Mouse (Mus musculus) mouse embryonic stem cell (cell line): ENCODE results near the gene R3hdm2.

Experiments used
- in situ Hi-C, 2 experiments: fragments of 300-500 bp; cut with MboI; formaldehyde crosslinking; loops; 1 replicate in 1 of 2; 3 replicates in 1 of 2; pipeline ENCODE4 v1.14.3; 2019 to 2020; ENCODE audit warnings: low sequenced_read_pairs in 2 of 2, low pct_unique_long_range_greater_than_20kb in 1 of 2, mixed read lengths in 1 of 2; ENCODE audit not compliant: unreplicated experiment in 1 of 2

R3hdm2 gene

DNA sequence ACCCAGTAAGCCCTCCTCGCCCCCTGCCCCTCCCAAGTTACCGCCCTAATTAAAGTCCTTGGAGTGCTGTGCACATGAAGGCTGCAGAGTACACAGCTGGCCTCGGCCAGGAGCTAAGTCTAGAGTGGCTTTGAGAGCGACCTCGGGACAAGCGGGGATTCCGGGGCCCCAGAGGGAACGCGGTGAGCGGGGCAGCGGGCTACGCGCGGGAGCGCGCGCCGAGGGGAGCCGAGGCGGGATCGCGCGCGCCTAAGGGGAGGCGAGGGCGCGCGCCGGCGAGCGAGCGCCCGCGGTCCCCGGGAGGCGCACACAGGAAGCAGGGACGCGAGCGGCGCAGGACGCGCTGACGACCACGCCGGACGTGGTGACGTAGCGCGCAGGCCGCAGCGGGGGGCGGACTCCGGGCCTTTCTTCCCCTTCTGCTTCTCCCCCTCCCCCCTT, at the start of gene R3hdm2:
Gene R3hdm2, plus strand, starts transcription at position 77 of the 441 bp plus-strand sequence.
- in situ Hi-C loops: no loop called here

DNA sequence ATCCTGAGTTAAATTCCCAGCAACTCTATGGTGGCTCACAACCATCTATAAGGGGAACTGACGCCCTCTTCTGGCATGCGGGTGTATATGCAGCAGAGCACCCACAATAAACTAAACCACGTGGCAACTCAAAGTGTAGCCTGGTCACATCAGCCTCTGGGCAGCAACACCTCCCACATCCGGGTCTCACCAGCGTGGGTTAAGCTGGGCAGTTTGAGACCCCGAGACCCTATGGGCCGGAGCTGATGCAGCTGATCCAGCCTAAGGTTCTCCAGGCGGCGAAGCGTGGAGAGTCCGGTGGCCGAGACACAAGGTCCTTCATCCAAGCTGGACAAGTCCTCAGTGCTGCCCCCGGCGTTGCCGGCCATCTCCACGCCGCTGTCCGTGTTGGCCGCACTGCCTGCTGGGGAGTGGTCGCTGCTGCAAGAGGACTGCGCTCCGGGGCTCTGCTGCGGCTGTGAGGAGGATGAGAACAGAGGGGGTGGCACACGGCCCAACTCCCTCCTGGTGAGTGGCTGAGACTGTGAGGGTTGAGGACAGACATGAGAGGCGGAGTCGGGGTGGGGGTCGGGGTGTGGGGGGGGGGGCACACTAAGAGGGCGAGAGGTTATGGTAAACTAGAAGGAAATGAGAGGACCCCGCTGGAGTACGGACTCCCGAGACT, 47.8 kb upstream of the R3hdm2 start:
- in situ Hi-C loops: loop anchor here in 1 of 2 experiments (5.0 to 10.0 kb wide), 2 partner anchors 160 to 208 kb away; partner anchors contain the start of gene Os9

DNA sequence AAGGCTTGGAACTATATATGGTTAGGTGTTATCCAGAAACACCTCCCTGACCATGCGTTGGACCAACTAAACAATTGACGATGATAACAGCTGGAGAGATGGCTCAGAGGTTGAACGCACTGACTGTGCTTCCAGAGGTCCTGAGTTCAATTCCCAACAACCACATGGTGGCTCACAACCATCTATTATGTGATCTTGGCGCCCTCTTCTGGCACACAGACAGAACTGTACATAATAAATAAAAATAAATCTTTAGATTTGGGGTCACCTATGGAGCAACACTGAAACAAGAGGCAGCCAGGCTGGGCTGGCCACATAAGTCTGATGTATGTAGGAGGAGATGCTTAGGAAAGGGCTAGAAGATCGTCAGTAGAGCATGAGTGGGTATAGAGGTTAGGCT, 47.0 kb upstream of the R3hdm2 start:
- in situ Hi-C loops: loop anchor here in 1 of 2 experiments (5.0 to 10.0 kb wide), 2 partner anchors 161 to 208 kb away; partner anchors contain the start of gene Os9

DNA sequence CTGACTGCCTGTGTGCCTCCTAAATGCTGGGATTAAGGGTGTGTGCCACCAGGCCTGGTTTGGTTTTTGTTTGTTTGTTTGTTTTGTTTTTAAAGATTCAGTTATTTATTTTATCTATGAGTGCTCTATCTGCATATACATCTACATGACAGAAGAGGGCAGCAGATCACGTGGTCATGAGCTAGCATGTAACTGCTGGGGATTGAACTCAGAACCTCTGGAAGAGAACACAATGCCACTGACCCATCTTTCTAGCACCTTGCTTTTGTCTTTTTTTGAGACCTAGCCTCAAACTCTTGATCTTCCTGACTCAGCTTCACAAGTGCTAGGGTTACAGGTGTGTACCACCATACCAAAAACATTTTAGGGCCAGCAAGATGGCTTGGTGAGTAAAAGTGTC, 44.9 kb upstream of the R3hdm2 start:
- in situ Hi-C loops: loop anchor here (5.0 to 10.0 kb wide), 2 partner anchors 158 to 210 kb away; partner anchors contain the start of gene Os9 (in 1 of the 2)

DNA sequence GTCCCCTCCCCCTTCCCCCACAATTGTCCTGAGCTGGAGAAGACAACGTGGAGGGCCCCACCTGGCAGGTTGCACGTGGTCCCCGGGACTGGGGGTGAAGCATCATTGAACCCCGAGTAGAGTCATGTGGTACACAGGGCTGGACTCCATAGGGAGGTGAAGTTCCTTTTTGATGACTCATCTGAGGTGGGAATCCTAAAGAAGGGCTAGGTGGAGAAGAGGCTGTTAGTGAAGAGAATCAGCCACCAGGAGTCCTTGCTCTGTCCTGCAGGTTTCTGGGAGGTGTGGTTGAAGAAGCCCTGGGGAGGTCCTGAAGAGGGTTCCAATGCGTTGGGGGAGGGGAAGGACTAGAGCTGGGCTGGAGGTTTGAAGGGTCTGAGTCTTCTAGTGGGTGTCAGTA, 43.2 kb upstream of the R3hdm2 start:
- in situ Hi-C loops: loop anchor here (5.0 to 10.0 kb wide), 2 partner anchors 160 to 212 kb away; partner anchors contain the start of gene Os9 (in 1 of the 2)

DNA sequence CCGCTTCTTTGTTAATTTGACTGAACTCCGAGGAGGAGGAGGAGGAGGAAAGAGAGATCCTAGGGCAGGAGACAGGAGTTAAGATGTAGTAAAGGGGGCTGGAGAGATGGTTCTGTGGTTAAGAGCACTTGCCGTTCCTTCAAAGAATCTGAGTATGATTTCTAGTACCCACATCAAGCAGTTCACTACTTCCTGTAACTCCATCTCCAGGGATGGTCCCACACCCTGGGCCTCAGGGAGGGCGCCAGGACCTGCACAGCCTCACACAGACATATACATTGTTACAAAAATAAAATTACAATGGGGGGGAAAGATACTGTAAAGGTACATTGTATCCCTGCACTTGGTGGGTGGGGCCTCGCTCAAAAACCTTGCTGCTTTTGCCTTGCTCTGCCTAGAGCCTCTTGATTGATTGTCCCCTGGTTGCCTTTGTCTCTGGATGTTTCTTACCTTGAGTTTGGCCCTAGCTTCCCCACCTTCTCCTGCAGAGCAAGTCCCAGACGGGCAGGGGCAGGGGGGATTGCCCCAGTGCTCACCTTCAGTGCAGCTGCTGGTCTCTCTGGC, 42.5 kb upstream of the R3hdm2 start:
- in situ Hi-C loops: loop anchor here (5.0 to 10.0 kb wide), 2 partner anchors 160 to 213 kb away; partner anchors contain the start of gene Os9 (in 1 of the 2)

DNA sequence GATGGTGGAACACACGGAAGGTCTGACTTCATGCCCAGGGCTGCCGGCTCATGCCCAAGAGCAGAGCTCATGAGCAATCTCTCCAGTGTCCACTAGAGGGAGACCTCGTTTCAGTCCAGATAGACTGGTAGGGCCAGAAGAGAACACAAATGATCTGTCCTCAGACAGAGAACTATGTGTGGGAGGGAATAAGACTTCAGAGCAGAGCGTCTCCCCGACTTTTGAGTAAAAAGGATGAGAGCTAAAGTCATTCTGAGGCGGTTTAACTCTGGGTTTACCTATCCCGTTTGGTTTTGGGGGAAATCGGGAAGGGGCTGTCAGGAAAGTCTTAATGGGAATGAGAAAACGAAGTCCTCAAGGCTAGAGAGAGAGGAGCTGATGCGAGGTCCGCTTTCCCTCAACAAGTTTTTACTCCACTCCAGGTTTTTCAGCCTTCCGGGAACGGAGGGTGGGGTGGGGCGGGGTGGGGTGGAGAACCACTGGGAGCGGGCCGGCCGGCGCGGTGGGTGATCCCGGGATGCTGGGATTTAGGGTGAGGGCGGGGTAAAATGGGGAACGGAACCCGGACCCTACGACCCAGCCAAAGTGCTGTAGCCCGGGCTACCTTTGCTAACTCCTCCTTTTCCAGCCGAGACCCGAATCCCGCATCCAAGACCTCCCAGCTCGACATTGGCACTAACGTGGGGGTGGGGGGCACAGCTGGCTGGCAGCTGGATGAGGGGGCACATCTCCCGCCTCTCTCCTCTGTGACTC, 41.0 kb upstream of the R3hdm2 start:
- in situ Hi-C loops: loop anchor here (5.0 to 10.0 kb wide), 2 partner anchors 162 to 214 kb away; partner anchors contain the start of gene Os9 (in 1 of the 2)

DNA sequence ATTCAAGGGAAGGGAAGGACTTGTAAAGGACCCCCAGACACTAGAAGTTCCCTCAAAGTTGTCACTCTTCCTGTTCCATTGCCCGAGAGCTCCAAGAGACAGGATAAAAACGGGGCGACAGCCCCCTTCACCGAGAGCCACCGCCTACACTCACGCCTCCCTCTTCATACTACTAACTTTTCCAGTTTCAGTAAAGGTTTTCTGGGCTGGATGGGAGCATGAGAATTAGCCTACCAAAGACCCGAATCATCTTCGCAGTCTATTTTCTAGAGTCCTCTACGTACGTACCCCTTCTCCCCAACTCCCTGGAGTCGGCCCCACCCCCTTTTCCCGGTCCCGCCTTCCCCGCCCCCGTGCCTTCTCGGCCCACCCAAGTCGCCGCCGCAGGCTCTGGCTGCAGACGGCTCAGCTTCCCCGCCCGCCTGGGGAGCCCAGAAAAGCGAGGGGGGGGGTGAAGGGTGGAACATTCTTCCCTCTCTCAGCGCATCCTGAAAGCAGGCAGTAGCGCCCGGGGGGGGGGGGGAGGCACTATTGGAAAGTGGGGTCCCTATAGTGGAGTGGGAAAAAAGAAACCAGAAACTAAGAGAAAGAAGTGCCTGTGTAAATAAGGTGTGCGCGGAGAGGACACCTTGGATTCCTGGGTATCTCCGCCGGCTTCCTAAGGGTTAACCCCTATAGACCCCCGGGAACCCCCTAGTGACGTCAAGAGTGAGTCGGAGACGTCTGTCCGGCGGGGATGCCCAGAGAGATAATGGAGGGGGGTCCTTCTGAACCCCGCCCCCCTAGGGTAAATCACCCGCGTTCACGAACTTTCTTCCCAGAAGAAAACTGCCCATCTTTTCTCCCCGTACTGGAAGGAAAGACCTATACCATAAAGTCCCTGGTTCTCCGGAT, 40.2 kb upstream of the R3hdm2 start:
- in situ Hi-C loops: loop anchor here (5.0 to 10.0 kb wide), 2 partner anchors 163 to 215 kb away; partner anchors contain the start of gene Os9 (in 1 of the 2)

DNA sequence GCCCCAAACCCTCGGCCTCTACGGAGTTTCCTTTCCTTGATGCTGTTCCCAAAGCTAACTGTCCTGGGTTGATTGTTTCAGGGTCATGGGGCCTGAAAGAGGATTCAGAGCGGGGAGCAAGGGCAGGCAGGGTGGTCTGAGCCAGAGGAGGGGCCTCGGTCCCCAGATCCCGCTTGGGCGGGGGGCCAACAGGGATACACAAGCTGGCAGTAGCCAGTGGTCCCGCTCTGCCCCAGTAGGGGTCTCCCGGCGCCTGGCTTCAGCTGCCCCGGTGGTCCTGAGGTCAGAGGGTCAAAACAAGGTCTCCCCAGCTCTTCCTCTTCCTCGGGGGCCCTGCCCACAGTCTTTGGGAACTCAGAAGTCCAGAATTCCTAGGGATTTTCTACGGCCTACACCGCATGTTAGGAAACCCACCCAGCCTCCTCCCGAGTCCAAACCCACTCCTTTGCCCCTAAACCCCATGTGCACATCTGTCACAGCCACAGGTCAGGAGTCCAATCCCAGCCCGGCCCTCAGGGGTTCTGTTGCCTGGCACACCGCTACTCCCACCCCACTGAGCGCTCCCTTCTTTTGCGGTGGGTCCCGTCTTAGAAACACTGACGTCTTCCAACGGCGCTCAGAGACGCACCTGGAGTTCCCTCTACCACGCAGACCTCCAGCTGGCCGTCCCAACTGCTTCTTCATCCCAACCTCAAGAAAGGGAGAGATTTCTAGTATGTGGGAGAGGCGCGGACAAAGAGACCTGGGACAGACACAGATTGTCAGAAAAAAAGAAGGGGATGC, 39.4 kb upstream of the R3hdm2 start:
- in situ Hi-C loops: no loop called here

DNA sequence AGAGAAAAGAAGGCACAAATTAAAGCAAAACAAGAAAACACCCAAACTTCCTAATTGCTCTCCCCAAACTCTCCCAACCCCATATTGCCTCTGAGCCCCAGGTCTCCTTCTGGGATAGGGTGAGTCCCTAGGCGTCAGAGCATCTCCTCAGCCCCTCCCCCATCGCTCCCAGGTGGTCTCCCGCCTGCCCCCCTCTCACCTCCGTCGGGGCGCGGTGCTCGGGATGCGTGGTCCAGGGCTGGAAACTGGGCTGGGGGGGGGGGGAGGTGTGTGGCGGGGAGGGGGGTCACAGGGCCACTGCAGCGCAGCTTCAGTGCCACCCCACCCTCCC, 38.8 kb upstream of the R3hdm2 start:
- in situ Hi-C loops: no loop called here

DNA sequence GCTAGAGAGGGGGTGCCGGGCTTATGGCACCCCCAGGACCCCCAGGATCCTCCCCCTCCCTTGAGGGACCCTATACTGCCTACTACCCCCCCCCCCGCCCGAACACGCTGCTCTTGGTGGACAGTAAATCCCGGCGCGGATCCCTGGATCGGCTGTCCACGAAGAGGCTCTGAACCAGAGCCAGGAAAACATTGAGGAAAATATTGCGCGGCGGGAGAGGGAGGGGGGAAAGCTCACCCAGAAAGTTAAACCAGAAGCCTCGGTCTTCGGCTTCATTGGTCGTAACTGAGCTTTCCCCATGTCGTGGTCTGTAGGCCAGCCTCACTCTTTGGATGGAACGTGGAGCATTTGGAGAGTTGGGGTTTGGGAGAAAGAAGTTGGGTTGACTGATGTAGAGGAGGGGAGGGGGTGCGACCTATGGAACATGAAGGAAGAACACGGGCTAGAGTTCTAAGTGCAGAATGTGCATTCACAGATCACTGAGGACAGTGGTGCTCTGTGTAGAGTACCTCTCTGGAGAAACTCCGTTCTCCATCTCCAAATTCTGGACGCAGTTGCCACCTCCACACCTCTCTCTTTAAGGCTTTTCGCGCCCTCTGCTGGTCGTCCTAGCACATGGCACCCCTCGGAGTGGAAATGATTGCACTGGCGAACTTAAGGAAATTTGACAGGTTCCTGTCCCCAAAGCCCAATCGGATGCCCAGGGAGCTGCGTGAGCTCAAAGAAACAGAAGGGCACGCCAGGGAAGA, 38.1 kb upstream of the R3hdm2 start, which contains the start of gene Gli1:
Gene Gli1, minus strand, starts transcription at position 84 of the 749 bp plus-strand sequence.
- in situ Hi-C loops: no loop called here

DNA sequence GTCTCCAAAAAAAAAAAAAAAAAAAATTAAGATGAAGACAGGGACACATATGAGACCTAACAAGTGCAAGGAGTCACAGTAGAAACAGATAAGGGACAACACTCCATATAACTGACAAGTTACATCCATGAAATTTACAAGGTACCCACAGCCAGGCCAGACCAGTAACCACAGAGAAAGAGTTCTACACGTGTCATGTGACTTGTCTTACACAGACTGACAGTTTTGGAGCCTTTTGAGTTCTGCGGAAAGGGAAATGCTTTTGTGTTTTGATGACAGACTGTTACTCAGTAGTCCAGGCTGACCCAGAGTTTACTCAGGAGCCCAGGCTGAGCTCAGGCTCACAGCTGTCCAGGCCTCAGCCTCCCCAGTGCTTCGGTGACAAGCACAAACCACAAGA, 37.1 kb upstream of the R3hdm2 start:
- in situ Hi-C loops: no loop called here

DNA sequence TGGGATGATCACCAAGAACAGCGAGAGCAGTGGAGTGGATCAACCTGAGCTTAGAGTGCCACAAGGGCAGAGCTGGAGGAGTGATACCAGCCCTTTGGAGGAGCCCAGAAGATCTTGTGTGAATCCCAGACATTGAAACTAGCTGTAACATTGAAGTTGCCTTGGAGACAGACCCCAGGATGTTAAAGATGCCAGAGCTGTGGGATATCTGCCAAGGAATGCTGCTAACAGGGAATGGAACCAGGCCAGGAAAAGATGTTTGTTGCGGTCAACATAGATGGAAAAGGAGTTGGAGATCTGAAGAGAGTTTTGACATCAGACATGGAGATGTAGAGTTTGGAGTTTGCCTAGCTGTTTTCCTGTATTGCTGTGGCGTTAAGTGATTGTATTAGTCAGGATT, 34.0 kb upstream of the R3hdm2 start:
- in situ Hi-C loops: no loop called here

DNA sequence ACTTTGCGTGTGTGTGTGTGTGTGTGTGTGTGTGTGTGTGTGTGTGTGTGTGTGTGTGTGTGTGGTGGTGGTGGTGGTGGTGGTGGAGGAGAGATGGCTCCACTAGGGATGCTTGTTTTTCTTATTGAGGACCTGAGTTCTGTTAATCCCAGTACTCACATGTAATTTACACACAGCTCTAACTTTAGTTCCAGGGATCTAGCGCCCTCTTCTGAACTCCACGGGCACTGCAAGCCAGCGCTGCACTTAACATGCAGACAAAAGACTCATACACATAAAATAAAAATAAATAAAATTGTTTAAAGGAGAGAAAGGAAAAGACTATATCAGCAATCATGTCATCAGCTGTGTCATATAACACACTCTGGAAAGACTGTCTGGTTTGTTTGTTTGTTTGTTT, 31.2 kb upstream of the R3hdm2 start:
- in situ Hi-C loops: no loop called here

DNA sequence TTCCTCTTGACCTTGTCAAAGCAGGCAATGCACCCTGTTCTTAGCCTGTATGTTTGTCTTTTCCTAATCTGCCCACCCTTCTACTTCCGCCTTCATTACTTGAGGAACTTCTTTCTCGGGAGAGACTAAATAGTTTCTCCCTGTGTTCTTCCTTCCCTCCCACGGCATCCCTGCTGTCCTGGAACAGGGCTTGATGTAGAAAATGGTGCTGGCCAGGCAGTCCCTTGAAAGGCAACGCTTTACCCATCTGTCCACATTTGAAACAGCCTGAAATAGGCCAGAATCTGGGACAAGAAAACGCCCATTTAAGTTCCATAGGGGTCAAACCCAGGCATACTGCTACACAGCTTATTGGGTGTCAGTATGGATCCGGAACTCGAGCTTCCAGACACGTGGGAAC, 30.3 kb upstream of the R3hdm2 start:
- in situ Hi-C loops: no loop called here

DNA sequence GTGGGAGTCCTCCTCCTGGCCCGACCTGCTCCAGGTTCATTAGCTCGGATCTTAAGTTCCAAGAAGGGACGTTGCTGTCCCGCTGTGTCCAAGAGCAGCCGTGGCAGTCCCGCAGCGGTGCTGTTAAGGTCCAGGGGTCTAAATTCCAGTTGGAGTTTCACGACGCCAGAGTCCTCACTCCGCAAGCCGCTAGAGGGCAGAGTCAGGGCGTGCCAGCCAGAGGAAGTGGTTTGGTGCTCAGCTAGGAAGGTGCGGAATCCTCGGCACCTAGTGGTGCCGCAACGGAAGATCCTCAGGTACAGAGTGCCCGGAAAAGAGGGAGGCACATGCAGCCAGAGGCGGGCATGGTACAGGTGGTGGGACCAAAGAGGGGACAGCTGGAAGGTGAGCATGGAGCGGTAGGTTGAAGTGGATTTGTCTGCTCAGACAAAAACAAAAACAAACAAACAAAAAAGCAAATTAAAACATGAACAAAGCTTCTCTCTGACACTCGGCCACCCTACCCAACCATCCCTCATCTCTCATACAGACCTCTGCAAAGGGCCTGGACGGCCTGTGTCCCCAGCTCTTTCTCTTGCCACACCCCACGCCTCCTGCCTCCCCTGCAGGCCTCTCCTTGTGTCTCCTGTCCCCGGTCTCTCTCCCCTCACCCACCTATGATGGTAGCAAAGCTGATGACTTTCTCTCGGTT, 29.4 kb upstream of the R3hdm2 start:
- in situ Hi-C loops: no loop called here
